Mouse (Mus musculus) forebrain, embryonic 10.5 days (tissue): ENCODE results near the gene Usp9x. TPM values are rescaled to one million over a fixed set of nuclear protein-coding genes. Genes with fewer than 3 reads are reported as not detected.

ENCODE experiments used
- DNase-seq: peaks from one replicate; pipeline ENCODE4 v3.0.0-alpha.2; 2017; ENCODE audit warnings: low spot score; ENCODE audit errors: extremely low spot score
- H3K27ac ChIP-seq: fragments of 300-500 bp; sonication (generic); 2 replicates; pipeline ENCODE4 v1.5.1; 2016; ENCODE audit warnings: mild to moderate bottlenecking
- H3K27me3 ChIP-seq: fragments of 300-500 bp; sonication (generic); 2 replicates; pipeline ENCODE4 v1.6.1; 2016; ENCODE audit warnings: mild to moderate bottlenecking; ENCODE audit not compliant: poor library complexity, severe bottlenecking
- H3K36me3 ChIP-seq: fragments of 300-500 bp; sonication (generic); replicated peaks from 2 replicates; pipeline ENCODE4 v1.6.1; 2016; ENCODE audit warnings: mild to moderate bottlenecking, moderate library complexity
- H3K4me1 ChIP-seq: fragments of 300-500 bp; sonication (generic); 2 replicates; pipeline ENCODE4 v1.6.1; 2016
- H3K4me3 ChIP-seq: fragments of 300-500 bp; sonication (generic); 2 replicates; pipeline ENCODE4 v1.5.1; 2016; ENCODE audit warnings: mild to moderate bottlenecking, moderate library complexity
- H3K9me3 ChIP-seq: fragments of 300-500 bp; sonication (generic); 2 replicates; pipeline ENCODE4 v1.6.1; 2016; ENCODE audit warnings: mild to moderate bottlenecking, moderate library complexity
- whole genome bisulfite sequencing: fragments of 180-500 bp; shearing (Covaris S2); methylation state at CpG from one replicate; pipeline ENCODE4 v1.1.7; 2016; 5-methylcytosine and 5-hydroxymethylcytosine counted together
- polyA plus RNA-seq: library from polyadenylated mRNA; unstranded; fragments of >200 nt; fragmentation: Nextera tagmentation; extraction: Ambion mirVana; gene quantifications from 2 replicates; pipeline ENCODE4 v1.2.1, GENCODE M21; 2016

The Usp9x gene
- 37.3 and 44.3 TPM in 2 replicates for polyA plus RNA-seq

DNA sequence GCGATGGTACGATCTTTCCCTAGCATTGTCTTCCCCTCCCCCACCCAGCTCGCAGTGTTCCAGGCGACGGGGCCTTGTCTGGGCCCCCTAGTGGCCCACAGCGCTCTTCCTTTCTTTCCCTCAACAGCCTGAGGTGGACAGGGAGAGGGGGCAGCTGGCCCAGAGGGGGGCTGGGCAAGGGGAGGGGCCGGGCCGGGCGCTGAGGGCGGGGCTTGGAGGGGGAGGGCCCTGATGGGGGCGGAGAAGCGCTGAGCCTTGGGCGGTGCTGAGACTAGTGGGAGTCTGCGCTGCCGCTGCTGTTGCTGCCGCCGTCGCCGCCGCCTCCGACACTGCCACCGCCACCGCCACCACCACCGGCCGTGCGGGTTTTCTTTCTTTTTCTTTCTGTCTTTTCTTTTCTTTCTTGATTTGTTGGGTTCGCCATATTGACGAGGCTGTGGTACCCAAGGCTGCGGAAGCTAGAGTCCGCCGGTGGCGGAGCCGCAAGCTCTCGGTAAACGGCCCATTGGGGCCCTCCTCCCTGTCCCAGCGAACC is at the start of gene Usp9x:
Gene Usp9x (plus strand): TSS at position 258 of the 535 bp plus-strand sequence.
- Histone ChIP-seq H3K4me1 (peaks cover 8% of the 10 kb centered on the region; the same call in 1 of the 2 replicates), H3K27me3 (peaks cover 34% of the 10 kb centered on the region), H3K9me3 (peaks cover 10% of the 10 kb centered on the region; the same call in 1 of the 2 replicates), H3K36me3 (peaks cover 1% of the 10 kb centered on the region; the same call in 1 of the 2 replicates), H3K27ac (peak within 1 kb of the TSS; percentile 95), H3K4me3 (peak within 1 kb of the TSS; percentile 79)
- 13% methylated on average over 34 of the region's 36 CpGs for WGBS
- peak; percentile 89 for DNase-seq

DNA sequence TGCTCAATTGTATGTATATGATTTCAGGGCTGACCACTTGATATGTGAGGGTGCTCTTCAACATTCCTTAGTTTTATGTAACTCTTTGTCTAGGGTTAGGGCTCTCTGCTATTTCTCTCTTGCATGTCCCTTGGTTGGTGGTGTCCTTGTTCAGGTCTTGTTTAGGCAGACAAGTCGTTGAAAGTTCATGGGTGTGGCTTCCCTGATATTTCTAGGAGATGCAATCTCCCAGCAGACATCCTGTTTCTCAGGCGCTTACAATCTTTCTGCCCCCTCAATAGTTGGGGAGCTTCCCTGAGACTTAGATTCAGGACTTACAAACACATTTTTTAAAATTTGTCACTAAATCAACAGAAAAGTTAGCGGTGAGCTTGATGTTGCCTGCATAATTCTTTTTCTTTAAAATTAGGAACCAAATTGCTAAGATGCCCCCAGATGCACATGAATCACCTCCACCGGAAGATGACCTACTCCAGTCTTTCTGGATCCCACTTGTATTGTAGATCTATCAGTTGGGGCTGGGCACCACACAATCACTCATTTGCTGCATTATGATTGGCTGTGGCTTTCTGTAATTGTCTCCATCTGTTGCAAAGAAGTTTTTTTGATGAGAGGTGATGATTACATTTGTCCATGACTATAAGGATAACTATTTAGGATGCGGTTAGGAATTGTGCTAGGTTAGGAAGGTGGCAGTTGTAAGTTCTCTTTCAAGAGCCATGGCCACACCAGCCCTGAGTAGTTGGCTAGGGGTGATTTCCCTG is 48.6 kb upstream of the Usp9x start:
- no peak for DNase-seq
- 90% methylated on average over 5 of the region's 5 CpGs for WGBS
- H3K4me3 ChIP-seq, result no peak overlapping the region
- no peaks in the 10 kb centered on the region for H3K9me3 ChIP-seq
- no peak overlapping the region for H3K27ac ChIP-seq
- H3K27me3 ChIP-seq, result 0 out of 2 replicates have a peak, but pooled peaks cover 18% of the 10 kb centered on the region
- no peaks in the 10 kb centered on the region for H3K4me1 ChIP-seq
- no peaks in the 10 kb centered on the region for H3K36me3 ChIP-seq

DNA sequence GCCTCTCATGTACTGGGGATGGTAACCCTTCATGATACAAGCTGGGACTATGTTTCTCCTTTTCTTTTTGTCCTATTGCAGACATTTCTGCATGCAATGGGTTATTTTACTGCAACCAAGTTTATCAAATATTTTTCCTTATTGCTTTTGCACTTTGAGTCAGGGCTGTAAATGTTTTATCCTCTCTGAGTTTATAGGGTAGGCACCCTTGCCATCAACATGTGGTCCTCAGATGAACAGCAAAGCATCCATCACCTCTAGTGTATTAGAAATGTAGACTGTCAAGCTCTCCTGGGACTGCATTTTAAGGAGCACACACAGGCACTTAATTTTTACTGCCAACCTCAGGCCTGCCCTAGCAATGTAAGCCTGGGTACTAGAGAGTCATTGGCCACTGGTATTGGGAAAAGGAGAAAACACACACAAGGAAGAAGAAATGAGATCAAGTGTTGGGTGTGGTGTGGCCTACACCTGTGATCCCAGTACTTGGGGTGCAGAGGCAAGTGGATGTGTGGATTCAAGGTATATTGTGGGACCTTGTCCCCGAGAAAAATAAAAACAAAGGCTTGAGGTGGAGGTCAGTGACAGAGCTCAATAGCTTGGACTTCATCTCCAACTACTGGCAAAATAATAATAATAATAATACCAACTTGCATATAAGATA is 46.6 kb upstream of the Usp9x start:
- H3K36me3 ChIP-seq, result no peaks in the 10 kb centered on the region
- DNase-seq, result no peak
- H3K27ac ChIP-seq, result no peak overlapping the region
- WGBS, result 78% methylated on average over 1 of the region's 1 CpGs
- no peak overlapping the region for H3K4me3 ChIP-seq
- H3K4me1 ChIP-seq, result no peaks in the 10 kb centered on the region
- H3K9me3 ChIP-seq, result no peaks in the 10 kb centered on the region
- H3K27me3 ChIP-seq, result 0 out of 2 replicates have a peak, but pooled peaks cover 18% of the 10 kb centered on the region

DNA sequence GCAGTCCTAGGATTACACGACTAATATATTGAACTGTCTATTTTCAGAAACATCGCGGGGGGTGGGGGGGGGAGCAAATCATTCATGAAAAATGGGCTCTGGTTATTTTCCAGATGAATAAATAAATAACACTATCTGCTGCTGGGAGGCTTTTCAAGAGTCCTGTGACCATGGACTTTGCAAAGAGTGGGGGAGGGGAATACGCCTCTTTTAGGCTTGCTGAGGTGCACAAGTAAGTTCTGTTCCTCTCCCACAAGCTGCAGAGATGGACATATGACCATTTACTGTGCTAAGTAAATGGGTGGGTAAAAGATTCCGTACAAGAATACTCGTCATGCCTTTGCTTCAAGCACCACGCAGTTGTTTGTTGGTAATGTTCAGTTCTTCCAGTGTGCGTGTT is 46.0 kb upstream of the Usp9x start:
- H3K4me3 ChIP-seq, result no peak overlapping the region
- DNase-seq, result no peak
- no peaks in the 10 kb centered on the region for H3K36me3 ChIP-seq
- H3K27me3 ChIP-seq, result 0 out of 2 replicates have a peak, but pooled peaks cover 18% of the 10 kb centered on the region
- H3K9me3 ChIP-seq, result no peaks in the 10 kb centered on the region
- no peaks in the 10 kb centered on the region for H3K4me1 ChIP-seq
- WGBS, result 89% methylated on average over 8 of the region's 8 CpGs
- H3K27ac ChIP-seq, result no peak overlapping the region

DNA sequence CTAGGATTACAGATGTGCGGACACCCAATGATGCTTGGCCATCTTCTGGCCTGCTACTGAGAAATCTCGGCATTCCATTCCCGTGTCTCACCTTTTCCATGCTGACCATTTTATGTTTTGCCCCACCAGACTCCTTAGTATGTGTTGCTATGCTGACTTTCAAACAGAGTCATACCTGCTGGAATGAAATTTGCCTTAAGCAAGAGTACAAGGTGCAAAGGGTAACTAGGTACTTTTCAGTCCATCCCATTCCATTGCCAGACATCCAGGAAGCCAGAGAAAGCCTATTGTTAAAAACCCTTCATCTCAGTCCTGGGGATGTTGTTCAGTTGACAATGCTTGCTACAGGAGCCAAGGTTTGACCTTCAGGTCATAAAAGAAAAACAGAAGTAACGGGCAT is 43.1 kb upstream of the Usp9x start:
- 0 out of 2 replicates have a peak, but pooled peaks cover 24% of the 10 kb centered on the region for H3K27me3 ChIP-seq
- H3K4me3 ChIP-seq, result no peak overlapping the region
- WGBS, result 88% methylated on average over 4 of the region's 4 CpGs
- H3K4me1 ChIP-seq, result no peaks in the 10 kb centered on the region
- no peaks in the 10 kb centered on the region for H3K9me3 ChIP-seq
- H3K27ac ChIP-seq, result no peak overlapping the region
- DNase-seq, result no peak
- H3K36me3 ChIP-seq, result no peaks in the 10 kb centered on the region

DNA sequence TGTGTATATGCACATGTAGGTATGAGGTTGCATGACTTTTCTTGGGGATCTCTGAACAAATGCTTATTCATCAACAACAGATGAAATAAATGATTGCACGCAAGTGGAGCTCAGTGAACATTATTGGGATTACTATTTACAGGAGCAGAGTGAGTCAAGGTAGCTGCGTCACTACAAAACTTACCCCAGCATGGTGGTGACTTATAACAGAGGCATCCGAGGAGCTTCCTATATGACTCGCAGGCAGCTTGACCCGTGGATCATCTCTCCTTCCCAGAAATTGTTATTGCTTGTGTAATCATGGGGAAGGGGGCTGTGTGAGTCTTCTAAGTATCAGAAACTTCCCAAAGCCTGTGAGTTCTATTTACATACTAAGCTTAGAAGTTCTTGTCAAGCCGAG is 41.3 kb upstream of the Usp9x start:
- Histone ChIP-seq H3K27ac (no peak overlapping the region), H3K27me3 (peaks cover 21% of the 10 kb centered on the region; the same call in 1 of the 2 replicates), H3K4me3 (no peak overlapping the region), H3K4me1 (no peaks in the 10 kb centered on the region), H3K36me3 (no peaks in the 10 kb centered on the region), H3K9me3 (no peaks in the 10 kb centered on the region)
- WGBS, result 95% methylated on average over 6 of the region's 6 CpGs
- DNase-seq, result no peak

DNA sequence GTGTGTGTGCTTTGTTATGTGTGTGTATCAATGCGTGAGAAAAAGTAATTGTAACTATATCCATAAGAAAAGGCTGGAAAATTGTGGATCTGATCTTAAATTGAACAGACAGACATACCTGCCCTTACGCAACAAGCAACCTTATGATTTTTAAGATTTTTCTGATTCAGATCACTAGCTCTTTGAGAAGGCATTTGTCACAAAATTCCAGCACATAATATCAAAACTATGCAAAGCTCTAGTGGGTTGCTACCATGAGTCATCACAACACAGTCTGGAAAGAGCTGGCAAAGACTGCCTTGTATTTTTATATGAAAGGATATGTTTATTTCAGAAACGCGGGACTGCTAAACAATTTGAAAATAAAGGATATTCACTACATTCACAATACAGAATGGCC is 34.2 kb upstream of the Usp9x start:
- Histone ChIP-seq H3K9me3 (no peaks in the 10 kb centered on the region), H3K27ac (no peak overlapping the region), H3K4me3 (no peak overlapping the region), H3K36me3 (no peaks in the 10 kb centered on the region), H3K4me1 (no peaks in the 10 kb centered on the region), H3K27me3 (peaks cover 42% of the 10 kb centered on the region)
- 90% methylated on average over 4 of the region's 4 CpGs for WGBS
- DNase-seq, result no peak

DNA sequence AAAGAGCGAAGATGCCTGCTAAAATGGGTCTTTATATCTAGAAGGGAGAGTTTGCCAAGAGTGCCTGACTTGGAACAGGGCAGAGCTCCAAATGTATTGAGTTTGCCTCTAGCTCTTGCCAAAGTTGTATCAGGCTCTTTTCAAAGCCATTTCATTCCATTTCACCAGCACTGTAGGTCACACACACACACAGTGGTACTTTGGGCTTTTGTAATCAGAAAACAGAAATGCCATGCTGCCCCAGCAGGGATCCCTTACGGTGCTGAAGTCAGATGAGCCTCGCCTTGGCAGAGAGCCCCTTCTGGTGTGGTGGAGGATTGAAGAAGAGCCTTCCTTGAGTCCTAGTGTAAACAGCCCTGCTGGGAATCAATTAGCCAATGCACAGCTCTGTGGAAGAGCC is 32.1 kb upstream of the Usp9x start:
- no peak overlapping the region for H3K4me3 ChIP-seq
- no peak for DNase-seq
- H3K27me3 ChIP-seq, result peaks cover 45% of the 10 kb centered on the region
- H3K4me1 ChIP-seq, result no peaks in the 10 kb centered on the region
- no peaks in the 10 kb centered on the region for H3K36me3 ChIP-seq
- 56% methylated on average over 3 of the region's 3 CpGs for WGBS
- no peaks in the 10 kb centered on the region for H3K9me3 ChIP-seq
- no peak overlapping the region for H3K27ac ChIP-seq

DNA sequence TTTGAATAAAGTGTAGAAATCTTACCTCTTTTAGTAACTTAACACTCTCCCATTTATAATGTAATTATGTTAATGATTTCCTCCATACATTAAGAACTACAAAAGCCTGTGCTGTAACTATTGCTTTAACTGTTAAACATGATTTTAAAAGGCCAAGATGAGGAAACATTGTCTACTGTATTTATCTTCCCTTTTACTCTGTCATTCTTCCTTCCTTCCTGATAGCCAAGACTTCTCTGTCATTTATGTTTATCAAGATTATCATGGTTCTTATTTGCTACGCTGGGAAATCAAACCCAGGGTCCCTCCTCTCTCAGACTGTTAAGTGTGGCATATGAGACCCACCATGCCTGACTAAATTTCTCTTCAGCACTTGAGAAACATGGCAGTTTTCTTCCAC is 30.9 kb upstream of the Usp9x start:
- DNase-seq, result no peak
- Histone ChIP-seq H3K4me1 (no peaks in the 10 kb centered on the region), H3K4me3 (no peak overlapping the region), H3K27ac (no peak overlapping the region), H3K9me3 (no peaks in the 10 kb centered on the region), H3K27me3 (peaks cover 42% of the 10 kb centered on the region), H3K36me3 (no peaks in the 10 kb centered on the region)
- 69% methylated on average over 1 of the region's 1 CpGs for WGBS

DNA sequence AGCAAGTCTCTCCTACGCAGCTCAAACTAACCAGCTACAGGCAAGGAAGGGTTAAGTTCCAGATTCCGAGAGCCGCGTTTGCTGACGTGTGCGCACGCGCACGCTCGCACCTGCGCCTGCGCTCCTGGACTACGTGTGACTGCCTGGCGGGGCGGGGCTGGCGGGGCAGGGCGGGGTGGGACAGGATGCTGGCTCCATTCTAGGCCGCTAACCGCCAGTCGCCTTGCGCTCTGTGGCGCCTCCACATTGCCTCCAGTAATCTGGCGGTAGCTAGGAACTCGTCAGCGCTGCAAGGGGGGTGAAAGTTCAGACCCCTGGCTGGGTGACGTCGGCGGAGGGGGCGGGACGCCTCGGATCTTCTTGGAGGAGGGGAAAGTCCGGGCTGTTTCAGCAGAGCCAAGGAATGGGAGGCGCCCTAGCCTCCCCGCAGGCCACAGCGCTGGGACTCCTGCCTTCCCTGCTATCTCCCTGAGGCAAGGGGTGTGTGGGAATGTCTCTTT is 29.6 kb upstream of the Usp9x start:
- Histone ChIP-seq H3K9me3 (no peaks in the 10 kb centered on the region), H3K27ac (peak overlapping the region; percentile 86), H3K4me3 (peak overlapping the region; percentile 55), H3K4me1 (no peaks in the 10 kb centered on the region), H3K27me3 (peaks cover 32% of the 10 kb centered on the region), H3K36me3 (no peaks in the 10 kb centered on the region)
- WGBS, result 6% methylated on average over 35 of the region's 35 CpGs
- peak; percentile 89 for DNase-seq

DNA sequence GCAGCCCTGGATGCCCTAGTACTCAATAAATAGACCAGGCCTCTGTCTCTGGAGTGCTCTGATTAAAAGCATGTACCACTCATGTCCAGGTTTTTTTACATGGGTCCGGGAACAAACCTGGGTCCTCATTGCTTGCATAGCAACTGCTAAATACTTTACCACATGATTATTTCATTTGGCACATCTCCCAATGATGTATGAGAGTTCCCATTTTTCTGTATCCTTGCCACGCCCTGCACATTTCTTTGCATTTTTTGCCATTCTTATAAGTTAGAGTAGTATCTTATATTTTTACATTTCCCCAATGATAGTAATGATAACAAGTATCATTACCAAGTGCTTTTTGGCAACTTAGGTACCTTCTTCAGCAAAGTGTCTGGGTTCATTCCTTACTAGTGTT is 27.5 kb upstream of the Usp9x start:
- no peaks in the 10 kb centered on the region for H3K36me3 ChIP-seq
- no peaks in the 10 kb centered on the region for H3K9me3 ChIP-seq
- 94% methylated on average over 2 of the region's 2 CpGs for WGBS
- H3K4me1 ChIP-seq, result peaks cover 14% of the 10 kb centered on the region
- no peak for DNase-seq
- H3K27ac ChIP-seq, result no peak overlapping the region
- H3K27me3 ChIP-seq, result peaks cover 48% of the 10 kb centered on the region
- no peak overlapping the region for H3K4me3 ChIP-seq

DNA sequence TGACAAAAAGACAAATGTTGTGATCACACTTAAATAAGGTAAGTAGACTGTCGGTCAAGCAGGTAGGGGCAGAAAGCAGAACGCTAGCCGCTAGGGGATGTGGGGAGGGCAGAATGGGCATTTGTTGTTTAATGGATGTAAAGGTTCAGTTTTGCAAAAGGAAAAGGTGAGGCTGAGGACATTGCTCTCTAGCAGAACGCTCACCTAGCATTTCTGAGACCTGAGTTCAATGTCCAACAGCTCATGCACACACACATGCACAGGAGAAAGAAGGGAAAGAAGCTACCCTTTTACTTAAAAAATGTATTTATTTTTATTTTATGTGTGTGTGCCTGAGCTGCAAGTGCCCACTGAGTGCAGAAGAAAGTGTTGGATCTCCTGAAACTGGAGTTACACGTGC is 26.6 kb upstream of the Usp9x start:
- Histone ChIP-seq H3K4me3 (no peak overlapping the region), H3K36me3 (no peaks in the 10 kb centered on the region), H3K27ac (no peak overlapping the region), H3K9me3 (no peaks in the 10 kb centered on the region), H3K4me1 (peaks cover 14% of the 10 kb centered on the region), H3K27me3 (peaks cover 48% of the 10 kb centered on the region)
- WGBS, result 92% methylated on average over 5 of the region's 5 CpGs
- DNase-seq, result no peak
